Mouse (Mus musculus) inflammation-experienced regulatory T-cells, adult 6 months (primary cell): ENCODE data around the gene Isg20l2. TPM values are rescaled to one million over a fixed set of nuclear protein-coding genes. Genes with fewer than 3 reads are reported as not detected.

Experiments
- ATAC-seq: one replicate; pipeline ENCODE4 v1.8.0; 2017
- polyA plus RNA-seq, 3 experiments: library from polyadenylated mRNA; unstranded; fragments of 100-300 nt; shearing (Covaris generic); gene quantifications; one replicate each; pipeline ENCODE4 v1.2.1; 2017

Isg20l2 gene
- polyA plus RNA-seq, 3 experiments from 2014 or later, result 14.2 to 17.9 (median 16.4) TPM

DNA sequence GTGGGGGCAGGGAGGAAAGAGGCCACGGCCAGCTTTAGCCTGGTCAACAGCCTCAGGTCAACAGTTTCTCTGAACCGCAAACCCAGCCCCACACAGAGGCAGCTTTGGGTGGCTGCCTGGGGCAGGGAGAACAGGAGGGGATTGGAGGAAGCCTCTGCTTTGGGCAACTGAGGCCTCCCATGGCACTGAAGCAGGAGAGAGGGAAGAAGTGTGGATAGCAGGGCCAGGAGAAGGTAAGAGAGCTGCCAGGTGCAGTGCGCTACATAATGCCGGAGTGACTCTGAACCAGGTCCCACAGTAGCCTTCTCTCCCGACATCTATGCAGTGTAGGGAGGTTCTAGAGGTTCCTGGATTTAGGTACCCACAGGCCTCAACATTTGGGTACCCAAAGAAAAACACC lies 50.6 kb downstream of the Isg20l2 start:
- ATAC-seq, result no peak

DNA sequence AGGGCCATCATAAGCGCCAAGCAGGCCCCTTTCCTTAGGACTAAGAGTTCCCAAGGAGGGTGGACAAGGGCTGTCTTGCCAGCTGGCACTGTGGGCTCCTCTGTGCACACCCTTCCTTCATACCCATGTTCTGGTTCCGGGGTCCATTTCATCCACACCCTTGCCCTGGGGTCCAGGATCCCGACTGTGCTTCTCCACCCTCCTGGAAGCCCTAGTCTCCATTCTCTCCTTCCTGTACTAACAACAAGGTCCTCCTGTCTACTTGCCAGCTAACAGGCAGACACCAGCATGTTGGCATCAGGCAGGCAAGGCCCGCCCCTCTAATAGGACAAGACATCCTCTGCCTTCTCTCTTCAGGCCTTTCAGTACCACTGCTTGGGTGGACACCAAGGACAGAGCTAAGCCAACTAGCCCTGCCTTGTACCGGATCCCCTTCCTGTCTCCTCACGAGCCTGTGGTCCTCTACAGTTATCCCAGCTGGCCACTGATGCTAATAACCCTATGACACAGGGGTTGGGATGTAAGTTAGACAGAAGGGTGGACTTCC lies 51.2 kb downstream of the Isg20l2 start:
- no peak for ATAC-seq

DNA sequence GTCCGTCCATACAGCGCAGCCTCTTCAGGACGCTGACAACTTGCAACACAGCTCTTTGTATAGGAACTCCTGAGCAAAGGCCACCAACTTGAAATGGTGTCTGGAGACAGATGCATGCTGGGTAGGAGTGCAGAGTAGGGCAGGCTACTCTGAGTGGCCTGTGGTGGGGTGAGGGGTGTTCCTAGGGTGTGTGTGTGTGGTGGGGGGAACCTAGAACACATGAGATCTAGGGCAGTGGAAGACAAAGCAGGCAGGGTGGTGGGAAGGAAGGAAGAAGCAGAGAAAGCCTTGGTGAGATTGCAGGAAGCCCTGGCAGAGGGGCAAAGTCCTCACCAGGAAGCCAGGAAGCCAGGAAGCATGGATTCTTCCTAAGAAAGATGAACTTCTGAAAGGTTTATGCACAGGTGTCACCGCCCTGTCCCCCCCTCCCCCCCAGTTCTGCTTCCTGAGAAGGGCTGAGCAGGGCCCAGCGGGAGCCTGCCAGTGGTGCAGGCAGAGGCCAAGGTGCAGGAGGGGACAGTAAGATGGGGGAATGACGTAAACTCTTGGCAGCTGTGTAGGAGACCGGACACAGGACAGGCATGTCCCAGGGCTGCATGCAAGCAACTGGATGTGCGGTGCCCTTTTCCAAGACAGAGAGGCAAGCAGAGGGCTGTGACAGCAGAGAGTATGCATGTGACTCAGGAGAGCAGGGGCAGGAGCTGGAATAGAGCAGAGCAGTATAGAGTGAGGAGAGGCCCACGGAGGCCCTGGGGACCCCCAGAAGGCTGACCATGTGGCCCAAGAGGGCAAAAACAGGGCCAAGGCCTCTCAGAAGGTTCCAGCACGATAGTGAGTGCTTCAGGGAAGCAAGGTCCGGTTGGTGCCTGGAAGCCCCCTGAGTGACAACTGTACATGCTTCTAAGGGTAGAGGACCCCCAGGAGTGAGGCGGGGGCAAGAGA lies 52.1 kb downstream of the Isg20l2 start:
- ATAC-seq, result no peak

DNA sequence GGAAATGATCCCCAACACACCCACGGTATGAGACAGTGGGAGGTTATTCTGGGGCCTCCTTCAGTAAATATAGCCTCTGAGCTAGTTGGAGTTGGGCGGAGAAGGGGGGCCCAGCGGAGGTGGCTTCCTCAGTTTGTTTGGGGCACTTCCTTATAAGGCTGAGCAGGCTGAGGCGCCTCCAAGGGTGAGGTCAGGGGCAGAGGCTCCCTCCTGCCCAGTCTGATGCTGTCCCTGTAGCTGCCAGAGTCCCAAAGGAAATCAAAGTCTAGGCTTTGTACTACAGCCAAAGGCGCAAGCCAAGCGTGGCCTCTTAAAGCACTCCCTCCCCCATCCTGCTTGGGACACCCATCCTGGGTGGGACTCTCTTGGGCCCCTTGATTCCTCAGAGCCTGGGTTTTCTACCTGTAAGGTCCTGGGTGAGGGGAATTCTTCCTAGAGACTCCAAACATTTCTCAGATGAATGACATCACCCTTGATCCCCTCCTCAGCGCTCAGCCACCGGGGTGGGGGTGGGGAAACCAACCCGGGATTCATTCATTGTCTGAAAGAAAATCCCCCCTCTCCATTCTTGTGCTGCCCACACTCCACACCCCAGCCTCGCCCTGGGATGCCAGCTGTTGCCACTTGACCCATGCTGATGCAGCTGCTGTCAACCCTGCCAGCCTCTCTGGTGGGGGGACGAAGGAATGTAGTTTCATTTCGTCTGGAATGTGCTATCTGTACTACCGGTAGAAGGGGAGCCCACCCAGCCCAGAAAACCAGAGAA lies 52.9 kb downstream of the Isg20l2 start:
- no peak for ATAC-seq

DNA sequence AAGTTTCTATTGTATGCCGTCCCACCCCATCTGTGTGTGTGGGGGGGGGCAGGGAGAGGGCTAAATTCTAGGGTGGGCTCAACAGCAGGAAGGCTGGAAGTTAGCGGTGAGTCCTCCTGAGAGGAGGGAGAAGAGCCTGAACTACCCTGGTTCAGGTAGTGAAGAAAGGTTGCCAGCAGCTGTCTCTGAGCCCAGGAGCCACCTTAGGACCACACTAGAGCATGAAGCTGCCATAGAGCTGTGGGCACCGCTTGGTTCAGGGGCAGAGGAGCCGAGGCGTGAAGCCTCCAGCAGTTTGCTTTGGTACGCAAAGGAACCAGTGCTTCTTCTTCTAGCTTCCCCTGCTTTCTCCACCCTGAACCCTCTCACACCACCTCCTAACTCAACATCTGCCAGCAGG lies 53.5 kb downstream of the Isg20l2 start:
- ATAC-seq, result no peak

DNA sequence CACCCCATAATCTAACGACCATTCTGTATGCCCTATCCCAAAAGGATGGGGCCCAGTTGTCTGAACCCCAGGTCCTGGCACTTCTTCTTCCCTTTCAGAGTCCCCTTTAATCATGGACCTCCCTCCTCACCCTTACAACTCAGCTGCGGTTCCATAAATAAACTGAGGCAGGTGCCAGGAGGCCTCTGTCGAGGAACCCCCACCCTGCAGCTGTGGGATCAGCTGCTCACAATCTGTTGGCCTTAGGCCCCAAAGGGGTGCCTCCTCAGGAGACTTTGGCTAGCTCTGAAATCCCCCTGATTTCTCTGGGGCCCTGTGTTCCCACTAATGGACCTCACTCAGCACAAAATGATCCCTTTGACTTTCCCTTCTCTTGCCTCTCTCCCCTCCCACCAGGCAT lies 54.0 kb downstream of the Isg20l2 start:
- no peak for ATAC-seq

DNA sequence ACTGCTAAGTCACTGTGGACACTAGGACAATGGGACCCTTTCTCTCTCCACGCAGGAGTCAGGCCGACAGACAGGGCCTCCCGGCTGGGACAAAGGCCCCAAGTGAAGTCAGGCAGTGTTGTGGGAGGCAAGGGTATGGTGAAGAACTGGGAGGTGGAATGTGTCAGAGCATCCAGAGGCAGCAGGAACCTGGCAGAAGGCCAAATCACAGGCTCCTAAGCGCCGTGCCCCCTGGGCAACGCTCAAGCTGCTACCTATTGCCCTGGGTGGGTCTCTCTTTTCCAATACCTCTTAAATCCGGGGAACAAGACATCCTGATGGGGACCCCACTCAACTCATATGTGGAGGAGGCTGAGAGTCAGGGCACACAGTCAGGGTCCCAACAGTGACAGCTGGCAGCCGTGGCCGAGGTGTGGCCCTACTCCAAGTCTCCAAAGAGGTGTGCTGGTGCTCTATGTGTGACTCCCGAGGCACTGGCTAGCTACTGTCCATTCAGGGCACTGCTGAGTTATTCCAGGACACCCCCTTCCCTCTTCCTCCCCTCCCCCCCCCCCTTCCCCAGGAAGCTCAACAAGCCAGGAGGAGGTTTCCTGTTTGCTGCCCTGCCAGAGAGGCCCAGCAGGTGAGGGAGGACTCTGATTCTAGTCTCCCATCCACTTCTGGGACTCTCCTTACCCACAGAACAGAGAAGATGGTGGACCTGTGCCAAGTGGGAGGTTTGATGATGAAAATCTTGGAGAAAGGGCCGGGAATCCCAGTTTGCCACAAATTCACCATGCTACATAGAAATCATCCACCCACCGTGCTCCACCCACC lies 55.6 kb downstream of the Isg20l2 start:
- no peak for ATAC-seq

DNA sequence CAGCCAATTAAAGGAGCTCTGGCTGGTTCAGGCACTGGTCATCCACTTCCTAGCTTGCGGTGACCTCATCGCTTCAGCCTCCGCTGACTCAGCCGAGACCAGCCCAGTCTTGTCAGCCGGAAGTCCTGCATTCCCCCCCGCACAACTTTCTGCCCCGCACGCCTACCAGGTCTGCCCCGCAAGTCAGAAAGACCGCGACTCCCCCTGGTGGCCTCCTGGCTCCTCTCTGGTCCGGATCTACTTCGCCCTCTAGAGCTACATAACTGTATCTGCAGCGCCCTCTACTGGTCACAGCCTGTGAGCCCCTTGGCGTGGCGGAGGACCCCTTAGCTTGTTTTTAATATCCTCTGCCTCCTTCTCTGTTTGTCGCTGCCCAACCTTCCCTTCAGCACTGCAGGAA lies 56.8 kb downstream of the Isg20l2 start:
- peak; percentile 86 for ATAC-seq

DNA sequence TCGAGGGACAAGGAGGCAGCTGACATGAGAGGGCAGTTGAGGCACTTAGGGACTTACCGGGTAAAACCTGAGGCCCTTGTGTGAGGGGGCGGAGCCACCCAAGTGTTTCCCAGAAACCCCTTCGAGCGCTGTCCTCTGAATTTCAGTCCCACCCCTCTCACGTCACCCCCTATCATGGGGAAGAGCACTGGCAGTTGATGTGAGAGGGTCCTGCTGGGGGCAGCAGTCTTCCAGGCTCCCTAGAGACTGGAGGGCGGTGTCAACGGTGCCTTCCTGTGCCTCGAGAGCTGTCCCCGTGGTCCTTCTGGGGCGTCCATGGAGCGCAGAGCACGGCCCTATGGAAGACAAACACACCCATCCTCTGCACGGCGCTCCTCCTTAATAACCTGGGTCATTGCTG lies 57.5 kb downstream of the Isg20l2 start:
- peak; percentile 18 for ATAC-seq

DNA sequence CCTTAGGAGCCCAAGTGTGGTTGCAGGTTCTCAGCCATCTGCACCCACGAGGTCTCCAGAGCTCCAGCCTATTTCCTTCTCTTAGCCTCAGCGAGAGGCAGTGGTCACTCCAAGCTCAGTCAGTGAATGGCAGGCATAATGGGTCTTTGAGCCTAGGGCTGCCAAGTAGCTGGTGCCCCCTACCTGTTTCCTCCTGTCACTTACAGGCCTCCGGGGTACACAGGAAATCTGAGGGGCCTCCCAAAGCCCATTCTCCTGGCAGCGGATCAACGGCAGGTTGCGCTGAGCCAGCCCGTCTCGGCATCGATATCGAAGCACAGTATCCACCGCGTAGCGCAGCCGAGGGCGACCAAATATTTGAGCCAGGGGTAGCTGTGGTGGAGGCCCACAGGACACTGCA lies 58.0 kb downstream of the Isg20l2 start:
- ATAC-seq, result no peak

DNA sequence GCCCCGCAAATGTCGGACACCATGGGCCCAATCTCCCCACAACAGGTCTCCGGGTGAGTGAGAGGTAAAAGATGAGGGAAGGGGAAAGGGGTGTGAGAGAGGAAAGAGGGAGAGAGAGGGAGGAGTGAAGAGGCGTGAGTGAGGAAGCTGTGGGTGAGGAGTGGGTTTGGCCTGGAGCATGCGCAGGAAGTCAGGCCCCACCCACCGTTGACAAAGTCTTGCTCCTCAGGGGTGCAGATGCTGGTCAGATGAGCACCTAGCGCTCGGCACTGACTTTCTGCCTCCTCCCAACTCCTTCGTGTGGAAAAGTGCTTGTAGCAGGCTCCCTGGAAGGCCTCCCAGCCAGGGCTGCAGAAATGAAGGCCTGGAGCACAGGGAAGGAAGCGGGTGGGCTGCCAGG lies 59.8 kb downstream of the Isg20l2 start:
- ATAC-seq, result no peak

Other genes with a start within 250 kb of the Isg20l2 start
- gene Lrrc71, start 181.7 kb upstream of the Isg20l2 start, polyA plus RNA-seq, result 1 to 10 TPM in 2 of 3 experiments, under 1 TPM in 1; 0.82 to 1.1 (median 1.1) TPM
- gene Ntrk1, start 135.2 kb upstream of the Isg20l2 start, polyA plus RNA-seq, result under 1 TPM in 1 of 3 experiments, not detected in 2; 0.17 TPM
- gene Insrr, start 133.4 kb upstream of the Isg20l2 start, polyA plus RNA-seq, result 1 to 10 TPM in 2 of 3 experiments, under 1 TPM in 1; 0.42 to 1.2 (median 1.1) TPM
- gene Pear1, start 106.0 kb upstream of the Isg20l2 start, polyA plus RNA-seq, result 100 to 1,000 TPM in 1 of 3 experiments, 10 to 100 TPM in 2; 65.9 to 108 (median 76.0) TPM
- 100 to 1,000 TPM; 231 to 280 (median 232) TPM for gene Sh2d2a, start 83.6 kb upstream of the Isg20l2 start, polyA plus RNA-seq
- 1 to 10 TPM; 3.8 to 5.3 (median 4.2) TPM for gene Prcc, start 44.7 kb upstream of the Isg20l2 start, polyA plus RNA-seq
- 10 to 100 TPM; 39.0 to 54.0 (median 41.4) TPM for gene Hdgf, start 24.0 kb upstream of the Isg20l2 start, polyA plus RNA-seq
- 100 to 1,000 TPM; 138 to 191 (median 188) TPM for gene Mrpl24, start 10.8 kb upstream of the Isg20l2 start, polyA plus RNA-seq
- gene Rrnad1, start 403 bp downstream of the Isg20l2 start, polyA plus RNA-seq, result 10 to 100 TPM; 19.5 to 30.1 (median 28.6) TPM
- not detected for gene Crabp2, start 18.4 kb downstream of the Isg20l2 start, polyA plus RNA-seq
- gene Nes, start 40.8 kb downstream of the Isg20l2 start, polyA plus RNA-seq, result not detected
- gene Bcan, start 69.9 kb downstream of the Isg20l2 start, polyA plus RNA-seq, result not detected
- not detected for gene Hapln2, start 97.3 kb downstream of the Isg20l2 start, polyA plus RNA-seq
- gene Gpatch4, start 112.8 kb downstream of the Isg20l2 start, polyA plus RNA-seq, result 10 to 100 TPM; 20.8 to 37.5 (median 36.6) TPM
- 10 to 100 TPM; 68.3 to 75.7 (median 70.3) TPM for gene Naxe, start 128.2 kb downstream of the Isg20l2 start, polyA plus RNA-seq
- gene Ttc24, start 148.0 kb downstream of the Isg20l2 start, polyA plus RNA-seq, result not detected
- gene Iqgap3, start 151.7 kb downstream of the Isg20l2 start, polyA plus RNA-seq, result 1 to 10 TPM in 1 of 3 experiments, under 1 TPM in 2; 0.59 to 3.5 (median 0.82) TPM
- gene Mef2d, start 212.1 kb downstream of the Isg20l2 start, polyA plus RNA-seq, result 10 to 100 TPM; 16.6 to 32.0 (median 27.7) TPM